Comparison of ENCODE assay signal across 12 mouse cellular contexts in genomic region chr2:129008867-129009266, GRCm38 (mm10). TPM values are rescaled to one million over a fixed set of nuclear protein-coding genes. Genes with fewer than 3 reads are reported as not detected.
A peak's percentile ranks its signal among the peaks of the same experiment; 100 is the strongest.
DNase-seq lines count a peak whose midpoint lies in the region; ATAC-seq and TF ChIP-seq lines count a peak whose summit lies in the region.
"Not testable (repeated sequence)": the region's sequence is repeated elsewhere in the genome, so short reads cannot be mapped to it uniquely, and the experiment has no call there.
"Had no signal": no experiment of that assay in that cellular context is flagged by ENCODE, and none has a peak within 500 bp of the region (broad histone marks: within the 10 kb centered on the region; RNA-seq: fewer than 3 reads in every experiment).

No protein-coding gene starts in this region.

- H3K9me3 ChIP-seq in forebrain, postnatal 0 days (ENCODE audit: low read length); kidney, postnatal 0 days (replicated peaks; ENCODE audit: low read length); lung, embryonic 14.5 days (ENCODE audit: low read depth, low read length): not testable (repeated sequence)

- POLR2A ChIA-PET in Patski (lab: Charles Lee) = not testable (repeated sequence)

- not testable (repeated sequence) for ATAC-seq in Patski; forebrain, postnatal 0 days; kidney, postnatal 0 days (replicated peaks; ENCODE audit: low FRiP score, low read depth); lung, embryonic 14.5 days (ENCODE audit: insufficient read depth)

- H3K27ac ChIP-seq in forebrain, postnatal 0 days (ENCODE audit: low read depth, low read length); kidney, postnatal 0 days; lung, embryonic 14.5 days (ENCODE audit: low read depth): not testable (repeated sequence)

- not testable (repeated sequence) for H3K4me2 ChIP-seq in forebrain, postnatal 0 days (ENCODE audit: low read depth); kidney, postnatal 0 days (ENCODE audit: low read length); lung, embryonic 14.5 days

- not testable (repeated sequence) for H3K9ac ChIP-seq in forebrain, postnatal 0 days; kidney, postnatal 0 days (ENCODE audit: low read depth, low read length); lung, embryonic 14.5 days

- in situ Hi-C loops in Patski (cut with MboI; ENCODE audit: low pct_unique_long_range_greater_than_20kb) = not testable (repeated sequence)

- TF ChIP-seq CTCF in Patski (IDR thresholded peaks at IDR 0.05) = peak; percentile 63
- TF ChIP-seq CTCF in forebrain, postnatal 0 days (IDR thresholded peaks at IDR 0.05; ENCODE audit: low read depth) = 0 out of 2 replicates have a peak, but pooled peaks have one; percentile 21
- TF ChIP-seq CTCF in kidney, postnatal 0 days (IDR thresholded peaks at IDR 0.05; ENCODE audit: low read depth) = peak; percentile 50
- TF ChIP-seq CTCF in lung, embryonic 14.5 days (IDR thresholded peaks at IDR 0.05; ENCODE audit: low read depth) = peak; percentile 43

- CTCF ChIA-PET in Patski (lab: Charles Lee) = interaction anchor here (0.6 to 1.4 kb wide), 3 partner anchors 9 to 1684 kb away, joined by 3 read pairs; no protein-coding TSS in a partner anchor

- H3K27me3 ChIP-seq in Patski; forebrain, postnatal 0 days (ENCODE audit: insufficient read depth, low read length); kidney, postnatal 0 days (ENCODE audit: insufficient read depth, low read length); lung, embryonic 14.5 days (ENCODE audit: insufficient read depth, low read length): not testable (repeated sequence)

- H3K4me1 ChIP-seq in forebrain, postnatal 0 days (ENCODE audit: insufficient read depth); kidney, postnatal 0 days (replicated peaks; ENCODE audit: insufficient read depth, low read length); lung, embryonic 14.5 days (ENCODE audit: insufficient read depth): not testable (repeated sequence)

- H3K4me3 ChIP-seq in forebrain, postnatal 0 days (ENCODE audit: low read depth, low read length); kidney, postnatal 0 days (replicated peaks; ENCODE audit: low read depth, low read length); lung, embryonic 14.5 days (ENCODE audit: low read depth, low read length): not testable (repeated sequence)

- H3K36me3 ChIP-seq in forebrain, postnatal 0 days (ENCODE audit: insufficient read depth) = peaks cover 12% of the 10 kb centered on the region; the same call in 1 of the 2 replicates
- H3K36me3 ChIP-seq in kidney, postnatal 0 days (ENCODE audit: insufficient read depth, low read length); lung, embryonic 14.5 days (ENCODE audit: insufficient read depth): not testable (repeated sequence)

- 85% methylated on average over 2 of the region's 2 CpGs for WGBS in forebrain, postnatal 0 days
- WGBS in kidney, postnatal 0 days = 89% methylated on average over 2 of the region's 2 CpGs
- WGBS in lung, embryonic 14.5 days = 84% methylated on average over 2 of the region's 2 CpGs

- peak; percentile 16 for DNase-seq in CD4-positive helper T cell, adult 2 months (ENCODE audit: low read depth, low spot score)
- not testable (repeated sequence) for DNase-seq in Patski (ENCODE audit: low read depth, low spot score); forebrain, postnatal 0 days; lung, embryonic 14.5 days
- DNase-seq in c-Kit-negative CD71-positive TER-119-positive erythroid progenitor cells, embryonic 14.5 days (ENCODE audit: low read depth, low spot score) = peak; percentile 26
- DNase-seq in kidney, postnatal 0 days (ENCODE audit: low spot score) = peak; percentile 11
- DNase-seq in retina, embryonic 14.5 days (ENCODE audit: low spot score) = peak; percentile 23

RNA-seq across cellular contexts. Expression of gene Vinac1, which starts 39.1 kb away (rescaled TPM):
- 0.04 TPM for polyA plus RNA-seq in Patski (2021)
- 0.23 and 1.4 TPM in 2 replicates for total RNA-seq in forebrain, postnatal 0 days (2014; rRNA removed)
- polyA plus RNA-seq in forebrain, postnatal 0 days (2015; fragmentation: Nextera tagmentation; extraction: Ambion mirVana) = 0.16 and 0.24 TPM in 2 replicates
- 0.05 and 0.11 TPM in 2 replicates for polyA plus RNA-seq in kidney, postnatal 0 days (2015; fragmentation: Nextera tagmentation; extraction: Ambion mirVana)
- 0.17 and 0.23 TPM in 2 replicates for polyA plus RNA-seq in lung, embryonic 14.5 days (2014; fragmentation: Nextera tagmentation; extraction: Ambion mirVana)
- total RNA-seq: gastrocnemius, postnatal 36 days; heart, postnatal 10 days had no signal
- polyA plus RNA-seq: limb, embryonic 11.5 days; liver, embryonic 15.5 days; macrophage had no signal

RNA-seq across cellular contexts. Expression of gene Gm10762, which starts 41.3 kb away (rescaled TPM):
- 4.8 TPM for polyA plus RNA-seq in Patski (2021)
- total RNA-seq in forebrain, postnatal 0 days (2014; rRNA removed) = 26.1 and 26.8 TPM in 2 replicates
- 20.1 and 22.0 TPM in 2 replicates for polyA plus RNA-seq in forebrain, postnatal 0 days (2015; fragmentation: Nextera tagmentation; extraction: Ambion mirVana)
- 19.8 and 26.5 TPM in 2 replicates for polyA plus RNA-seq in kidney, postnatal 0 days (2015; fragmentation: Nextera tagmentation; extraction: Ambion mirVana)
- polyA plus RNA-seq in lung, embryonic 14.5 days (2014; fragmentation: Nextera tagmentation; extraction: Ambion mirVana) = 15.8 and 16.7 TPM in 2 replicates

RNA-seq across cellular contexts. Expression of gene Zc3h6, which starts 41.7 kb away (rescaled TPM):
- polyA plus RNA-seq in Patski (2021) = 5.8 TPM
- total RNA-seq in forebrain, postnatal 0 days (2014; rRNA removed) = 7.4 and 13.0 TPM in 2 replicates
- 4.5 and 5.2 TPM in 2 replicates for polyA plus RNA-seq in forebrain, postnatal 0 days (2015; fragmentation: Nextera tagmentation; extraction: Ambion mirVana)
- 3.1 and 4.9 TPM in 2 replicates for polyA plus RNA-seq in kidney, postnatal 0 days (2015; fragmentation: Nextera tagmentation; extraction: Ambion mirVana)
- 1.3 and 1.6 TPM in 2 replicates for polyA plus RNA-seq in lung, embryonic 14.5 days (2014; fragmentation: Nextera tagmentation; extraction: Ambion mirVana)

RNA-seq across cellular contexts. Expression of gene Ttl, which starts 56.9 kb away (rescaled TPM):
- 18.1 TPM for polyA plus RNA-seq in Patski (2021)
- total RNA-seq in forebrain, postnatal 0 days (2014; rRNA removed) = 66.0 and 66.2 TPM in 2 replicates
- polyA plus RNA-seq in forebrain, postnatal 0 days (2015; fragmentation: Nextera tagmentation; extraction: Ambion mirVana) = 28.0 and 31.7 TPM in 2 replicates
- polyA plus RNA-seq in kidney, postnatal 0 days (2015; fragmentation: Nextera tagmentation; extraction: Ambion mirVana) = 9.7 and 10.0 TPM in 2 replicates
- polyA plus RNA-seq in lung, embryonic 14.5 days (2014; fragmentation: Nextera tagmentation; extraction: Ambion mirVana) = 16.5 and 17.5 TPM in 2 replicates
